Mouse (Mus musculus): ENCODE results near the gene Slc25a22.

DNA sequence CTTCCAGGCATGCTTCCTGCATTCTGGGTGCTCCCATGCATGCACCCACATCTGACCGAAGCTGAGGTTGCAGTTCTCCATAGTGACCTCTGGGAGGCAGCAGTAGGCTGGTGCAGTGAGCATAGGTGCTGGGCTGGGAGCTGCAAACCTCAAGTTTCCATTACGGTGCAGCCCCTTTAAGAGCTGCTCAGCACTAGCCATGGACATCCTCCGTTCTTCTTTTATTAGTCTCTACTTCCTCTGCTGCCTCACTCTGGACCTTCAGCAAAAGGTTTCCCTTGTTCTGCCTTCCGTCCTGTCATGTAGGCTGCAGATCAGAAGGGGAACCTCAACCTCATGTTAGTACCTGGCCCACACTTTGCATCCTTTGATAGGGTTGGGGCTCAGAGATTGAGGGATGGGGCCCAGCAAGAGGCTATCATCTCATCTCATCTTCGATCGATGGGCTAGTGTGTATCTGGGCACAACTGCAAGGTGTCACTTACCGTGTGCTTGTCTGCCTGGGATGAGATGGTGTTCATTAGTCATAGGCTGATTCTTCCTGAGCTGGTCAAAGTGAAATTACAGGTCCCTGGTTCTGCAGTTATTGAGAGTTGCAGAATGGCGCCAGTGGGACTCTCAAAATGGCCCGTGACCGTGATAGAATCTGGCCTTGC lies 43.3 kb upstream of the Slc25a22 start:
- TF ChIP-seq HCFC1 (IDR thresholded peaks at IDR 0.05; ENCODE audit: low read depth, low read length): peak; percentile 56
- TF ChIP-seq POLR2A (IDR thresholded peaks at IDR 0.05; ENCODE audit: low read depth, low read length): no peak
- TF ChIP-seq CTCF (conservative IDR thresholded peaks at IDR 0.05 in 1 of 2, IDR thresholded peaks at IDR 0.05 in 1 of 2; ENCODE audit: low read depth in 2 of 2, low read length in 2 of 2): peak; percentile 95
- no peak for TF ChIP-seq KAT2A (IDR thresholded peaks at IDR 0.05; ENCODE audit: insufficient replicate concordance, low read length)
- TF ChIP-seq MAZ (IDR thresholded peaks at IDR 0.05; ENCODE audit: low read depth, low read length): peak; percentile 78
- peak; percentile 41; the same call in 1 of the 2 replicates for TF ChIP-seq ETS1 (conservative IDR thresholded peaks at IDR 0.05; ENCODE audit: low read depth, low read length)
- TF ChIP-seq JUND (conservative IDR thresholded peaks at IDR 0.05; ENCODE audit: low read depth, low read length): 0 out of 2 replicates have a peak, but pooled peaks have one; percentile 15
- TF ChIP-seq MAX (IDR thresholded peaks at IDR 0.05; ENCODE audit: low read length): peak; percentile 61; the same call in 1 of the 2 replicates
- TF ChIP-seq USF1 (IDR thresholded peaks at IDR 0.05; ENCODE audit: low read depth, low read length): no peak

Data from CH12.LX (cell line).